Mouse (Mus musculus) kidney, adult 2 months (tissue): ENCODE measurements around the gene Msrb1. TPM values are rescaled to one million over a fixed set of nuclear protein-coding genes. Genes with fewer than 3 reads are reported as not detected.

Experiments
- DNase-seq: peaks from one replicate; pipeline ENCODE4 v3.0.0; 2021
- H3K27ac ChIP-seq: fragments of 200-500 bp; 2 replicates; pipeline ENCODE4 v1.5.1; 2012; ENCODE audit warnings: low read depth, low read length, control low read depth, inconsistent platforms; ENCODE audit not compliant: insufficient read depth
- H3K27me3 ChIP-seq: fragments of 200-500 bp; replicated peaks from 2 replicates; pipeline ENCODE4 v1.6.1; 2012; ENCODE audit warnings: mild to moderate bottlenecking, moderate library complexity, low read length, inconsistent platforms; ENCODE audit not compliant: control insufficient read depth, insufficient read depth
- H3K36me3 ChIP-seq: fragments of 200-500 bp; 2 replicates; pipeline ENCODE4 v1.6.1; 2012; ENCODE audit warnings: mild to moderate bottlenecking, moderate library complexity, low read length, inconsistent platforms; ENCODE audit not compliant: control insufficient read depth, insufficient read depth
- H3K4me1 ChIP-seq: fragments of 200-500 bp; 2 replicates; pipeline ENCODE4 v1.6.1; 2011; ENCODE audit warnings: low read length; ENCODE audit not compliant: control insufficient read depth, insufficient read depth
- H3K4me3 ChIP-seq: fragments of 200-500 bp; 2 replicates; pipeline ENCODE4 v1.5.1; 2011; ENCODE audit warnings: mild to moderate bottlenecking, low read depth, low read length, control low read depth; ENCODE audit not compliant: insufficient read depth
- CTCF ChIP-seq: fragments of 200-500 bp; conservative IDR thresholded peaks from 2 replicates; pipeline ENCODE4 v1.5.1; 2011; ENCODE audit warnings: low read depth, mild to moderate bottlenecking, control low read depth, low read length, moderate library complexity, mixed read lengths; ENCODE audit not compliant: insufficient read depth, insufficient read length
- POLR2A ChIP-seq: fragments of 200-500 bp; IDR thresholded peaks from one replicate; pipeline ENCODE4 v1.6.1; 2011; ENCODE audit warnings: low read depth, low read length, control low read depth
- WGBS: fragments of 180-500 bp; shearing (Covaris S2); methylation state at CpG from one replicate; pipeline ENCODE4 v1.1.7; 2018; 5-methylcytosine and 5-hydroxymethylcytosine counted together
- polyA plus RNA-seq: library from polyadenylated mRNA; depleted of rRNA; stranded (reverse); fragments of >200 nt; gene quantifications from 2 replicates; pipeline ENCODE4 v1.2.3, GENCODE M21; 2012; rRNA removed

The Msrb1 gene
- 169 and 209 TPM in 2 replicates for polyA plus RNA-seq

- Histone ChIP-seq H3K27me3 (no peaks in the 10 kb centered on the region), H3K36me3 (no peaks in the 10 kb centered on the region), H3K4me1 (peaks cover 24% of the 10 kb centered on the region), H3K27ac (peak within 1 kb of the TSS; percentile 80), H3K4me3 (peak within 1 kb of the TSS; percentile 75)
- TF ChIP-seq CTCF = no peak
- peak; percentile 96 for TF ChIP-seq POLR2A
- DNase-seq = peak; percentile 99
- 1% methylated on average over 29 of the region's 29 CpGs for WGBS
These were observed at the start of gene Msrb1 for GRCm38 (mm10) chr17:24736330-24737051. Gene Msrb1 (plus strand): TSS chr17:24736642.

GRCm38 (mm10) chr17:24687146-24687595, 49.3 kb upstream of the Msrb1 start:
- peak; percentile 75 for DNase-seq
- H3K27me3 ChIP-seq = 0 out of 2 replicates have a peak, but pooled peaks cover 2% of the 10 kb centered on the region
- peak overlapping the region; percentile 29; the same call in 1 of the 2 replicates for H3K4me3 ChIP-seq
- WGBS = 4% methylated on average over 25 of the region's 25 CpGs
- TF ChIP-seq CTCF (no peak), POLR2A (no peak)
- no peaks in the 10 kb centered on the region for H3K4me1 ChIP-seq
- no peak overlapping the region for H3K27ac ChIP-seq
- H3K36me3 ChIP-seq = no peaks in the 10 kb centered on the region

- no peak overlapping the region for H3K27ac ChIP-seq
- no peak for DNase-seq
- H3K27me3 ChIP-seq = 0 out of 2 replicates have a peak, but pooled peaks cover 2% of the 10 kb centered on the region
- no peaks in the 10 kb centered on the region for H3K4me1 ChIP-seq
- no peak for TF ChIP-seq POLR2A
- no peak for TF ChIP-seq CTCF
- WGBS = 23% methylated on average over 23 of the region's 23 CpGs
- no peaks in the 10 kb centered on the region for H3K36me3 ChIP-seq
- H3K4me3 ChIP-seq = peak overlapping the region; percentile 29; the same call in 1 of the 2 replicates
These were observed 48.8 kb upstream of the Msrb1 start for GRCm38 (mm10) chr17:24687599-24687998.

GRCm38 (mm10) chr17:24689251-24690081, 47.0 kb upstream of the Msrb1 start, which contains the start of gene Syngr3:
Gene Syngr3 (minus strand): TSS chr17:24689955.
- Histone ChIP-seq H3K27ac (no peak within 1 kb of the TSS), H3K4me1 (no peaks in the 10 kb centered on the region), H3K36me3 (no peaks in the 10 kb centered on the region), H3K27me3 (0 out of 2 replicates have a peak, but pooled peaks cover 2% of the 10 kb centered on the region), H3K4me3 (peak within 1 kb of the TSS; percentile 23; the same call in 1 of the 2 replicates)
- WGBS = 2% methylated on average over 53 of the region's 55 CpGs
- no peak for DNase-seq
- TF ChIP-seq CTCF (no peak), POLR2A (no peak)

GRCm38 (mm10) chr17:24692385-24692784, 44.1 kb upstream of the Msrb1 start:
- no peak for TF ChIP-seq CTCF
- TF ChIP-seq POLR2A = no peak
- Histone ChIP-seq H3K27ac (no peak overlapping the region), H3K4me1 (no peaks in the 10 kb centered on the region), H3K36me3 (no peaks in the 10 kb centered on the region), H3K27me3 (0 out of 2 replicates have a peak, but pooled peaks cover 2% of the 10 kb centered on the region), H3K4me3 (no peak overlapping the region)
- 85% methylated on average over 5 of the region's 5 CpGs for WGBS
- DNase-seq = no peak

DNA sequence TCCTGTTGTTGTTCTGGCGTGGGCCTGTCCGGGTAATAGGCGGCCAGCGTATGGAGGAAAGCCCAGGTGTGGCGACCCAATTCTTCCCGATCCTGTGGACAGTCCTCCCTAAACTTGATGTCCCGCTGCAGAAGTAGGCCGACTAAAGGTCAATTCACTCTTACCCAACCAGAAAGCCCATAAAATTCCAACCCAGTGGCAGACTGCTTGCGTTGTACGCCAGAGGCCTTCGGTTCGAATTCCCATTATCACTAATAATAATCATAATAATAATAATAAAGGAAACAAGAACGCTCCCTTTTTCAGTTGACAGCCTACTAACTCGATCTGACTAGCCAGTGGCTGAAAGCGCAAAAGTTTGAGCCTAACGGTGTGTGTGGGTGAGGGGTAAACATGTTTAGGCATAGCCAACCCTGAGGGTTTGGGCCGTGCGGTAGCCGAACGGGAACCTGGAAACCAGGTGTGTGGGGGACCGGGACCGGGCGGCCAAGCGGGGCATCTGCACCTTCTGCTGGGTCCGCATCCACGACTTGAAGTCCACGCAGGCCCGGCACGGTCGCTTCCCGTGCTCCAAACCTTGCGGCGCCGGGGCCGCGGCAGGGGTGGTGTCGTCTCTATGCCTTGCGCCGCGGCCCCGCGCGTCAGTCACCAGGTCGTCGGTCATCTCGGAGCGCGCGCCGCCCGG, 41.0 kb upstream of the Msrb1 start:
- peak overlapping the region; percentile 73 for H3K27ac ChIP-seq
- no peaks in the 10 kb centered on the region for H3K27me3 ChIP-seq
- TF ChIP-seq CTCF (no peak), POLR2A (no peak)
- peak; percentile 70 for DNase-seq
- H3K4me1 ChIP-seq = no peaks in the 10 kb centered on the region
- peak overlapping the region; percentile 59 for H3K4me3 ChIP-seq
- 7% methylated on average over 49 of the region's 51 CpGs for WGBS
- H3K36me3 ChIP-seq = no peaks in the 10 kb centered on the region
